Mouse (Mus musculus) ES-E14 (cell line): Measurements from ENCODE around the gene Klc3. TPM values are rescaled to one million over a fixed set of nuclear protein-coding genes. Genes with fewer than 3 reads are reported as not detected.

Experiments
- DNase-seq: peaks from one replicate; pipeline ENCODE4 v3.0.0-alpha.2; 2013; ENCODE audit warnings: low read depth, low spot score
- H3K27ac ChIP-seq: 2 replicates; pipeline ENCODE4 v1.5.1; 2012; ENCODE audit warnings: low read depth, mild to moderate bottlenecking, low read length, moderate library complexity, mixed read lengths; ENCODE audit not compliant: poor library complexity, insufficient read depth, severe bottlenecking
- H3K36me3 ChIP-seq: 2 replicates; pipeline ENCODE4 v1.6.1; 2012; ENCODE audit warnings: mild to moderate bottlenecking, low read length, moderate library complexity, mixed read lengths; ENCODE audit not compliant: control insufficient read depth, poor library complexity, insufficient read depth, severe bottlenecking
- H3K4me1 ChIP-seq, 2 experiments: fragments of 150-350 bp in 1 of 2; sonication (generic) in 1 of 2; 2 replicates each; pipeline ENCODE4 v1.6.1; 2012; ENCODE audit warnings: low read length in 2 of 2, mild to moderate bottlenecking in 1 of 2, mixed read lengths in 1 of 2; ENCODE audit not compliant: control insufficient read depth in 2 of 2, insufficient read depth in 2 of 2, poor library complexity in 1 of 2
- H3K4me3 ChIP-seq, 2 experiments: fragments of 150-350 bp in 1 of 2; sonication (generic) in 1 of 2; 2 replicates each; pipeline ENCODE4 v1.5.1; 2012; ENCODE audit warnings: low read length in 2 of 2, low read depth in 1 of 2, mild to moderate bottlenecking in 1 of 2, mixed read lengths in 1 of 2; ENCODE audit not compliant: insufficient read depth in 1 of 2, poor library complexity in 1 of 2, severe bottlenecking in 1 of 2
- H3K9ac ChIP-seq: 2 replicates; pipeline ENCODE4 v1.6.1; 2012; ENCODE audit warnings: low read depth, mild to moderate bottlenecking, low read length, mixed read lengths; ENCODE audit not compliant: poor library complexity, insufficient read depth, severe bottlenecking
- H3K9me3 ChIP-seq: fragments of 150-350 bp; sonication (generic); 2 replicates; pipeline ENCODE4 v1.6.1; 2012; ENCODE audit warnings: low read depth, mild to moderate bottlenecking, low read length; ENCODE audit not compliant: control insufficient read depth, insufficient read depth
- CHD2 ChIP-seq: IDR thresholded peaks from 2 replicates; pipeline ENCODE4 v1.6.1; 2014; ENCODE audit warnings: mild to moderate bottlenecking, low read depth, low read length, inconsistent platforms
- HCFC1 ChIP-seq: IDR thresholded peaks from 2 replicates; pipeline ENCODE4 v1.6.1; 2012; ENCODE audit warnings: low read length, inconsistent platforms, borderline replicate concordance; ENCODE audit not compliant: insufficient read depth
- MAFK ChIP-seq: IDR thresholded peaks from 2 replicates; pipeline ENCODE4 v1.6.1; 2014; ENCODE audit warnings: mild to moderate bottlenecking, low read depth, low read length, inconsistent platforms; ENCODE audit not compliant: insufficient read depth
- ZC3H11A ChIP-seq: IDR thresholded peaks from 2 replicates; pipeline ENCODE4 v1.6.1; 2012; ENCODE audit warnings: low read depth, mild to moderate bottlenecking, inconsistent platforms, low read length, borderline replicate concordance
- ZNF384 ChIP-seq: IDR thresholded peaks from 2 replicates; pipeline ENCODE4 v1.6.1; 2012; ENCODE audit warnings: low read depth, low read length, inconsistent platforms
- in situ Hi-C, 2 experiments: fragments of 600-800 bp; cut with MboI; formaldehyde crosslinking; loops; one replicate each; pipeline ENCODE4 v1.15.1; 2025; ENCODE audit warnings: low sequenced_read_pairs in 2 of 2, inconsistent platforms in 1 of 2; ENCODE audit not compliant: unreplicated experiment in 2 of 2
- total RNA-seq: library from RNA; depleted of rRNA; stranded (reverse); fragments of 300-350 nt; gene quantifications from 2 replicates; pipeline ENCODE4 v1.2.3, GENCODE M21; 2012

Klc3 gene
- total RNA-seq, 1 experiment, result 10.1 TPM

- H3K9me3 ChIP-seq, result no peaks in the 10 kb centered on the region
- no peak overlapping the region for H3K27ac ChIP-seq
- TF ChIP-seq ZC3H11A (no peak; the same call in 1 of the 2 replicates), MAFK (no peak), HCFC1 (peak; percentile 53; the same call in 1 of the 2 replicates), CHD2 (no peak)
- peaks cover 2 to 9% of the 10 kb centered on the region in 2 experiments; a peak in 2 of 4 replicates for H3K4me1 ChIP-seq
- H3K36me3 ChIP-seq, result no peaks in the 10 kb centered on the region
- H3K9ac ChIP-seq, result peak overlapping the region; percentile 2; the same call in 1 of the 2 replicates
- H3K4me3 ChIP-seq, result no peak overlapping the region
- in situ Hi-C loops, result no loop called here
- DNase-seq, result peak; percentile 83
Observed at GRCm38 (mm10) chr7:19363881-19364280, 40.0 kb downstream of the Klc3 start.

- H3K4me1 ChIP-seq, result peaks cover 2 to 15% of the 10 kb centered on the region in 2 experiments; a peak in 3 of 4 replicates
- no peaks in the 10 kb centered on the region for H3K9me3 ChIP-seq
- no peak for DNase-seq
- no peak for TF ChIP-seq CHD2
- TF ChIP-seq HCFC1, result no peak
- TF ChIP-seq ZC3H11A, result no peak
- TF ChIP-seq MAFK, result no peak
- TF ChIP-seq ZNF384, result no peak
- in situ Hi-C loops, result no loop called here
- no peak overlapping the region for H3K9ac ChIP-seq
- H3K27ac ChIP-seq, result no peak overlapping the region
- H3K36me3 ChIP-seq, result peaks cover 8% of the 10 kb centered on the region
- H3K4me3 ChIP-seq, result peak overlapping the region in 1 of 2 experiments; percentile 80; a peak in 1 of 4 replicates
Observed at GRCm38 (mm10) chr7:19362276-19362675, 41.6 kb downstream of the Klc3 start.

- DNase-seq, result peak; percentile 75
- H3K9me3 ChIP-seq, result no peaks in the 10 kb centered on the region
- peaks cover 2 to 15% of the 10 kb centered on the region in 2 experiments; a peak in 3 of 4 replicates for H3K4me1 ChIP-seq
- no peak overlapping the region for H3K27ac ChIP-seq
- peak overlapping the region; percentile 60; the same call in 1 of the 2 replicates for H3K9ac ChIP-seq
- H3K36me3 ChIP-seq, result peaks cover 11% of the 10 kb centered on the region
- TF ChIP-seq ZC3H11A (no peak), CHD2 (no peak), MAFK (no peak), ZNF384 (no peak), HCFC1 (no peak)
- peak overlapping the region; percentile 75 to 80 for H3K4me3 ChIP-seq
- in situ Hi-C loops, result no loop called here
Observed at GRCm38 (mm10) chr7:19361720-19362119, 42.2 kb downstream of the Klc3 start.

GRCm38 (mm10) chr7:19360944-19361343 is 43.0 kb downstream of the Klc3 start:
- peak overlapping the region; percentile 80 to 95 for H3K4me3 ChIP-seq
- H3K4me1 ChIP-seq, result peaks cover 2 to 19% of the 10 kb centered on the region in 2 experiments; a peak in 3 of 4 replicates
- H3K9me3 ChIP-seq, result no peaks in the 10 kb centered on the region
- DNase-seq, result peak; percentile 76
- H3K36me3 ChIP-seq, result peaks cover 17% of the 10 kb centered on the region
- H3K27ac ChIP-seq, result no peak overlapping the region
- TF ChIP-seq ZNF384 (no peak), MAFK (no peak), CHD2 (no peak), HCFC1 (peak; percentile 89), ZC3H11A (no peak)
- in situ Hi-C loops, result no loop called here
- H3K9ac ChIP-seq, result peak overlapping the region; percentile 60
